Mouse (Mus musculus) cortical plate, adult 2 months (tissue): ENCODE results near the gene Fars2.

Experiments
- CTCF ChIP-seq: fragments of 200-500 bp; IDR thresholded peaks from 2 replicates; pipeline ENCODE4 v1.5.1; 2011; ENCODE audit warnings: mild to moderate bottlenecking, control low read depth, low read length; ENCODE audit not compliant: insufficient read depth; ENCODE audit errors: extremely low read depth
- POLR2A ChIP-seq: fragments of 200-500 bp; IDR thresholded peaks from 2 replicates; pipeline ENCODE4 v1.6.1; 2011; ENCODE audit warnings: mild to moderate bottlenecking, low read length, control low read depth; ENCODE audit not compliant: insufficient read depth; ENCODE audit errors: extremely low read depth

GRCm38 (mm10) chr13:36282785-36283544 is 165.8 kb downstream of the Fars2 start:
- TF ChIP-seq POLR2A (no peak), CTCF (no peak)
